Mouse (Mus musculus) heart, embryonic 11.5 days (tissue): ENCODE results near the gene Xpnpep1. TPM values are rescaled to one million over a fixed set of nuclear protein-coding genes. Genes with fewer than 3 reads are reported as not detected.

ENCODE experiments used
- ATAC-seq: fragments of 200-750 bp; cut with Nextera tagmentation; replicated peaks from 2 replicates; pipeline ENCODE4 v1.8.0; 2017; ENCODE audit warnings: moderate library complexity; ENCODE audit not compliant: insufficient number of reproducible peaks, low FRiP score, low TSS enrichment
- H3K27ac ChIP-seq: fragments of 300-500 bp; sonication (generic); 2 replicates; pipeline ENCODE4 v1.5.1; 2014; ENCODE audit warnings: mild to moderate bottlenecking, low read depth, low read length
- H3K27me3 ChIP-seq: fragments of 300-500 bp; sonication (generic); 2 replicates; pipeline ENCODE4 v1.6.1; 2014; ENCODE audit warnings: mild to moderate bottlenecking, low read length, mixed read lengths; ENCODE audit not compliant: control insufficient read depth, insufficient read depth
- H3K36me3 ChIP-seq: fragments of 300-500 bp; sonication (generic); 2 replicates; pipeline ENCODE4 v1.6.1; 2014; ENCODE audit warnings: mild to moderate bottlenecking, low read length, moderate library complexity, mixed read lengths; ENCODE audit not compliant: control insufficient read depth, insufficient read depth
- H3K4me1 ChIP-seq: fragments of 300-500 bp; sonication (generic); 2 replicates; pipeline ENCODE4 v1.6.1; 2014; ENCODE audit warnings: low read length; ENCODE audit not compliant: control insufficient read depth, insufficient read depth
- H3K4me2 ChIP-seq: fragments of 300-500 bp; sonication (generic); 2 replicates; pipeline ENCODE4 v1.6.1; 2014; ENCODE audit warnings: mild to moderate bottlenecking, moderate library complexity
- H3K4me3 ChIP-seq: fragments of 300-500 bp; sonication (generic); 2 replicates; pipeline ENCODE4 v1.5.1; 2014; ENCODE audit warnings: low read depth, low read length
- H3K9ac ChIP-seq: fragments of 300-500 bp; sonication (generic); 2 replicates; pipeline ENCODE4 v1.6.1; 2014; ENCODE audit warnings: mild to moderate bottlenecking, low read depth, low read length, moderate library complexity
- H3K9me3 ChIP-seq: fragments of 300-500 bp; sonication (generic); replicated peaks from 2 replicates; pipeline ENCODE4 v1.6.1; 2016; ENCODE audit warnings: low read length; ENCODE audit not compliant: control insufficient read depth
- WGBS: fragments of 180-500 bp; shearing (Covaris S2); extraction: QIAGEN DNeasy Blood & Tissue Kit; methylation state at CpG from one replicate; pipeline ENCODE4 v1.1.7; 2014; ENCODE audit not compliant: insufficient replicate concordance; 5-methylcytosine and 5-hydroxymethylcytosine counted together
- polyA plus RNA-seq: library from polyadenylated mRNA; unstranded; fragments of >200 nt; fragmentation: Nextera tagmentation; extraction: Ambion mirVana; gene quantifications from 2 replicates; pipeline ENCODE4 v1.2.1, GENCODE M21; 2014

The Xpnpep1 gene
- polyA plus RNA-seq, 1 experiment from 2014 or later, result 180 TPM

DNA sequence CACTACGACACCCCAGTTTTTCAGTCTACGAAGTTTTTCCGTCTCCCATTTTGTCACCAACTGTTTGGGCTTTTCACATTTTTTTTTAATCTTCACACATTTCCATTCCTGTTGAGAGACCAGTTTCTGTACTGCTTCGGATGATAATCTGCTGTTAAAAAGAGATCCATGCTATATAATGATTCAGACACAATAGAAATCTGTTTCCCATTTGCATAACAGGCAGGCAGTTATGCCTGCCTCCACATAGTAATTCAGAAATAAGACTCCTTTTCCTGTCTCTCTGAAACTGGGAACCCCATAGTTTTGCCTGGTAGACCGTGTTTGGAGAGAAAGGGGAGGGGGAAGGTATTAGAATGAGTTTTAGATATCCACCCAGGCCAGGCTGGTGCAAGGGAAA, 31.6 kb upstream of the Xpnpep1 start:
- H3K4me3 ChIP-seq, result no peak overlapping the region
- no peak for ATAC-seq
- no peak overlapping the region for H3K9ac ChIP-seq
- peaks cover 28% of the 10 kb centered on the region for H3K4me1 ChIP-seq
- no peaks in the 10 kb centered on the region for H3K9me3 ChIP-seq
- no peaks in the 10 kb centered on the region for H3K27me3 ChIP-seq
- H3K4me2 ChIP-seq, result no peak overlapping the region
- 52% methylated on average over 5 of the region's 5 CpGs for WGBS
- no peak overlapping the region for H3K27ac ChIP-seq
- H3K36me3 ChIP-seq, result no peaks in the 10 kb centered on the region

DNA sequence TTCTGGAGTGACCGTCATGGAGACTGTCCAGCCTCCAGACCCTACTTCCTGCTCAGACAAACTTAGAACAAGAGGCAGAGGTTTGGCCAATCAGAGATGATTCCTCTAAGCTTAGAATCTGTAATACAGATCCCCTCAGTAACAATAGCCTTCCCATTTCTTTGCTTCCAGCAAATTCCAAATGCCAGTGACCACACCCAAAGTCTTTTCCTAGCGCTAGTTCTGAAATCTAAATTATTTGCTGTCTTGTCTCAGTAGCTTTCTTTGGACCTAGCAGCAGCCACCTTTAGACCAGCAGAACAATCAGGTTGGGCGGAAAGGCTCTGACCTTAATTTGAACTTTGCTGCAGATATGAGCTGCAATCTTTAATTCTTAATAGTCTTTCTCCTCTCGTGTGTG, 30.9 kb upstream of the Xpnpep1 start:
- Histone ChIP-seq H3K9me3 (no peaks in the 10 kb centered on the region), H3K4me2 (no peak overlapping the region), H3K9ac (no peak overlapping the region), H3K27me3 (no peaks in the 10 kb centered on the region), H3K4me3 (no peak overlapping the region), H3K27ac (peak overlapping the region; percentile 29), H3K4me1 (peaks cover 28% of the 10 kb centered on the region), H3K36me3 (no peaks in the 10 kb centered on the region)
- ATAC-seq, result no peak
- 28% methylated on average over 4 of the region's 4 CpGs for WGBS

DNA sequence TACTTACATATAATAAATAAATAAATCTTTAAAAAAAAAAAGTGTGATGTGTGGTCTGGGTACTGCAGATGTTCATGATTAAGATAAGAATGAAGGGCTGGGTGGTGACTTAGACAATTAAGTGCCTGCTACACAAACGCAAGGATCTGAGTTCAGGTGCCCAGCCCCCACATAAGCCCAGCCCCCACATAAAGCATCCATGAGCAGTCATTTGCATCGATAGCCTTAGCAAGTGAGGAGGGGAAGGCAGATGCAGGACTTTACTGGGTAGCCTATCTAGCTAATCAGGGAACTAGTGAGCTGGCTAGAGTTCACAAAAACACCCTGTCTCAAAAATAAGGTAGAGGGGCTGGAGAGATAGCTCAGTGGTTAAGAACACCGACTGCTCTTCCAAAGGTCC, 29.4 kb upstream of the Xpnpep1 start:
- Histone ChIP-seq H3K9me3 (no peaks in the 10 kb centered on the region), H3K27ac (no peak overlapping the region), H3K4me3 (no peak overlapping the region), H3K36me3 (no peaks in the 10 kb centered on the region), H3K4me2 (no peak overlapping the region), H3K27me3 (no peaks in the 10 kb centered on the region), H3K4me1 (peaks cover 30% of the 10 kb centered on the region), H3K9ac (no peak overlapping the region)
- no peak for ATAC-seq
- WGBS, result 71% methylated on average over 3 of the region's 3 CpGs

DNA sequence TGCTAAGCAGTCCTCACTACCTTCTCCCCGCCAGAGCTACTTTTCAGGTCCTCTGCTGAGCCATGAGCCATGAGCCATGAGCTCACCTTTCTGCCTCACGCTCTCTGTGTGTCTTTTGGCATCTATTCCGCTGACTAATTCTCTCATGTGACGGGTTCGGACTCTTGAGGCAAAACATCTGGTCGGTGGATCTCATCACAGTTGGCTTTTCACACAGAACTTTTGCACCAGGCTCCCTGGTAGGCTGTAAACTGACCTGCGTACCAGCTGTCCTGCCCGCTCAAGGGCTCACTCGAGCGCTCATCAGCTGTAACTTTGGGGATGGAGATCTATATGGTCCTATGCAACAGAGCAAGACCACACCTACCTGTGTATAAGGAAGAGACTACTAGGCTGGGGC, 26.9 kb upstream of the Xpnpep1 start:
- no peaks in the 10 kb centered on the region for H3K36me3 ChIP-seq
- H3K9me3 ChIP-seq, result no peaks in the 10 kb centered on the region
- no peak overlapping the region for H3K4me3 ChIP-seq
- WGBS, result 35% methylated on average over 10 of the region's 10 CpGs
- H3K4me2 ChIP-seq, result peak overlapping the region; percentile 37
- no peak overlapping the region for H3K9ac ChIP-seq
- peaks cover 28% of the 10 kb centered on the region for H3K4me1 ChIP-seq
- H3K27me3 ChIP-seq, result no peaks in the 10 kb centered on the region
- ATAC-seq, result no peak
- no peak overlapping the region for H3K27ac ChIP-seq

DNA sequence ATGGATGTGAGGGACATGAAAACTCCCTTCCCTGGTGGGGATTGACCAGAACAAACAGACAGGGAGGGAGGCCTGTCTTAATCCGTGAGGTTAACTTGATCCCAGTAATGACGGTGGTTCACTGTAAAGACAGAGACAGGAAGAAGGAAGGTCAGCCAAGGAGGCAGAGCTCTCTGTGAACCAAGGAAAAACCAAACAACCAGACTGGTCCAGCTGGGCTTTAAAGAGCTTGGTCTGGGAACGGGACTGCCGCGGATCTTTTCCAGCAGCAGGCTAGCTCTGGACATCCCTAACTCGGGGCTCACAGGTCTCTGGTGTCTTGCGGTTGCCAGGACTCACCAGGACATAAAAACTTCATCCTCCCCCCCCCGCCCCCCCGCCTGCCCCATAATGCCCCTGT, 26.5 kb upstream of the Xpnpep1 start:
- Histone ChIP-seq H3K27ac (no peak overlapping the region), H3K4me3 (no peak overlapping the region), H3K9ac (no peak overlapping the region), H3K27me3 (no peaks in the 10 kb centered on the region), H3K36me3 (no peaks in the 10 kb centered on the region), H3K9me3 (no peaks in the 10 kb centered on the region), H3K4me2 (peak overlapping the region; percentile 37; the same call in 1 of the 2 replicates), H3K4me1 (peaks cover 25% of the 10 kb centered on the region)
- WGBS, result 33% methylated on average over 9 of the region's 9 CpGs
- ATAC-seq, result no peak

DNA sequence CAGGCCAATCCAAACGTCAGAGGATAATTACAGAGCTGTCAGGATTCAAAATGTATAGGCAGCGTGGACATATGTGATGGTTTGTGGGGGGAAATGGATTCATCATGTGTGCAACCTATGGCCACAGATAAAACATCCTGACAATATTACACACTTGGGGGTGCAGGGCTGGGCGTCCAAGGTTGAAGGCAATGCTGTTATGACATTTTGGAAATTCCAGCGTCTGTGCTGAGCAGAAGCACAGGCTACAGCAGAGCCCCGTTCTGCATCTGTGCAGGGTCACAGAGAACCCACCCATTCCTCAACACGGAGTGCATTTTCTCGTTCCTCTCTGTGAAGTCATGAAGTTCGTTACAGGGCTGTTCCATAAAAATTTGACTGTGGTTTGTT, 25.0 kb upstream of the Xpnpep1 start:
- Histone ChIP-seq H3K36me3 (no peaks in the 10 kb centered on the region), H3K27ac (no peak overlapping the region), H3K4me2 (no peak overlapping the region), H3K9ac (no peak overlapping the region), H3K9me3 (no peaks in the 10 kb centered on the region), H3K4me1 (peaks cover 12% of the 10 kb centered on the region; the same call in 1 of the 2 replicates), H3K27me3 (no peaks in the 10 kb centered on the region), H3K4me3 (no peak overlapping the region)
- 65% methylated on average over 8 of the region's 8 CpGs for WGBS
- ATAC-seq, result no peak

DNA sequence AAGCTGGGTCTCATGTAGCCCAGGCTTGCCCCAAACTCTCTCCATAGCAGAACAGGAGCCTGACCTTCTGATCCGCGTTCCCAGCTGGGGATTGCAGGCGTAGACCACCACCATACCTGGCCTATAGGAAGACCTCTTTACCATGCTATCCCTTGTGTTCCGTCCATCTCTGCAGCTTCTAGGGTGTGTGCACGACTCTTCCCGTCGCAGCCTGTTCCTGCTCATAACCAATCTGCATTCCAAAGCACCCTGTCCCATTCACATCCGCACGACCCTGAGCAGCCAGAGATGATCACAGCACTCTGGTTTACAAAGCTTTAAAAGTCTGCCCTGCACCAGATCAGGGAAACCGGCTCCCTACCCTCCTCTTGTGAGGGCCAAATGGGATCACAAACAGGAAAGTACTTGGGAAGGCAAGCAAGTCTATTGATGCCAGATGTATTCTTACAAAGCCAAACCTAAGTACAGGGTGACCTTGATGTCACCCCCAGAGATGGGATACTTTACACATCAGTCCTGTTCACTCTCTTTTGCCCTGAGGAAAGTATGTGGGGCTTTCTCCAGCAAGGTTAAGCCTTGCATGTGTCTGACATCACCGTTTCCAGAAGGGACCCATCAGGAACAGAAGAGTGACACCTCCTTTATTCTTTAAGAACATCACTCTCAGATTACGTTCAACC, 24.4 kb upstream of the Xpnpep1 start:
- H3K4me2 ChIP-seq, result no peak overlapping the region

DNA sequence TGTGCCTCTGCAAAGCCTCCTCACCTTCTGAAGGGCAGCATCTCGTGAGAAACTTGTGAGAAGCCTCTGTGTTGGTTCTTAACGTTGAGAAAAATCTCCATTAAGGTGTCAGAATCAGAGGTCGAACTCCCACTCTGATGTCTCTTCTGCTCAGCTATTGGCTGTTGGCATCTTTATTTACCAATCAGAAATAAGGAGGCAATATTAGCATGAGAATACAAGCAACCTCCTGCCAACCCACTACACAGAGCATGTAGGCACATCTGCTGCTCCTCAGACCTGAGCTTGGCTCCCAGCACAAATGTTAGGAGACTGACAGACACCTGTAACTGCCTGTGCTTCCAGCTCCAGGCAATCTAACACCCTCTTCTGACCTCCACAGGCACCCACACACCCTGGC, 22.0 kb upstream of the Xpnpep1 start:
- H3K4me3 ChIP-seq, result no peak overlapping the region
- no peaks in the 10 kb centered on the region for H3K9me3 ChIP-seq
- ATAC-seq, result no peak
- no peak overlapping the region for H3K4me2 ChIP-seq
- no peak overlapping the region for H3K9ac ChIP-seq
- H3K27me3 ChIP-seq, result no peaks in the 10 kb centered on the region
- WGBS, result 44% methylated on average over 3 of the region's 3 CpGs
- peaks cover 16% of the 10 kb centered on the region; the same call in 1 of the 2 replicates for H3K4me1 ChIP-seq
- H3K36me3 ChIP-seq, result no peaks in the 10 kb centered on the region
- no peak overlapping the region for H3K27ac ChIP-seq

More for the DNA sequence above, 24.4 kb upstream of the Xpnpep1 start:
- Histone ChIP-seq H3K27ac (no peak overlapping the region), H3K4me3 (no peak overlapping the region), H3K36me3 (no peaks in the 10 kb centered on the region), H3K9ac (no peak overlapping the region), H3K9me3 (no peaks in the 10 kb centered on the region), H3K4me1 (peaks cover 12% of the 10 kb centered on the region; the same call in 1 of the 2 replicates), H3K27me3 (no peaks in the 10 kb centered on the region)
- WGBS, result 71% methylated on average over 12 of the region's 12 CpGs
- ATAC-seq, result no peak
